Mouse (Mus musculus) neural tube, embryonic 15.5 days (tissue): Measurements from ENCODE around the gene Drc3. TPM values are rescaled to one million over a fixed set of nuclear protein-coding genes. Genes with fewer than 3 reads are reported as not detected.
A peak's percentile ranks its signal among the peaks of the same experiment; 100 is the strongest.

ENCODE experiments used
- ATAC-seq: fragments of 200-750 bp; cut with Nextera tagmentation; 2 replicates; pipeline ENCODE4 v1.8.0; 2017; ENCODE audit warnings: mild to moderate bottlenecking, moderate TSS enrichment, moderate library complexity; ENCODE audit not compliant: low FRiP score
- H3K27ac ChIP-seq: fragments of 300-500 bp; sonication (generic); replicated peaks from 2 replicates; pipeline ENCODE4 v1.5.1; 2015; ENCODE audit warnings: mild to moderate bottlenecking, inconsistent platforms
- H3K27me3 ChIP-seq: fragments of 300-500 bp; sonication (generic); replicated peaks from 2 replicates; pipeline ENCODE4 v1.6.1; 2015; ENCODE audit warnings: inconsistent platforms
- H3K36me3 ChIP-seq: fragments of 300-500 bp; sonication (generic); 2 replicates; pipeline ENCODE4 v1.6.1; 2015; ENCODE audit warnings: inconsistent platforms
- H3K4me1 ChIP-seq: fragments of 300-500 bp; sonication (generic); 2 replicates; pipeline ENCODE4 v1.6.1; 2015; ENCODE audit warnings: inconsistent platforms
- H3K4me2 ChIP-seq: fragments of 300-500 bp; sonication (generic); 2 replicates; pipeline ENCODE4 v1.6.1; 2015; ENCODE audit warnings: inconsistent platforms, mild to moderate bottlenecking, moderate library complexity
- H3K4me3 ChIP-seq: fragments of 300-500 bp; sonication (generic); replicated peaks from 2 replicates; pipeline ENCODE4 v1.5.1; 2015; ENCODE audit warnings: mild to moderate bottlenecking, inconsistent platforms
- H3K9ac ChIP-seq: fragments of 300-500 bp; sonication (generic); replicated peaks from 2 replicates; pipeline ENCODE4 v1.6.1; 2015; ENCODE audit warnings: mild to moderate bottlenecking, inconsistent platforms
- H3K9me3 ChIP-seq: fragments of 300-500 bp; sonication (generic); replicated peaks from 2 replicates; pipeline ENCODE4 v1.6.1; 2016; ENCODE audit warnings: inconsistent platforms
- WGBS: fragments of 180-500 bp; shearing (Covaris S2); methylation state at CpG from one replicate; pipeline ENCODE4 v1.1.7; 2015; ENCODE audit warnings: mixed read lengths; 5-methylcytosine and 5-hydroxymethylcytosine counted together
- polyA plus RNA-seq: library from polyadenylated mRNA; unstranded; fragments of >200 nt; fragmentation: Nextera tagmentation; extraction: Ambion mirVana; gene quantifications from 2 replicates; pipeline ENCODE4 v1.2.1, GENCODE M21; 2015

The Drc3 gene
- polyA plus RNA-seq, 1 experiment from 2014 or later = 5.3 TPM

DNA sequence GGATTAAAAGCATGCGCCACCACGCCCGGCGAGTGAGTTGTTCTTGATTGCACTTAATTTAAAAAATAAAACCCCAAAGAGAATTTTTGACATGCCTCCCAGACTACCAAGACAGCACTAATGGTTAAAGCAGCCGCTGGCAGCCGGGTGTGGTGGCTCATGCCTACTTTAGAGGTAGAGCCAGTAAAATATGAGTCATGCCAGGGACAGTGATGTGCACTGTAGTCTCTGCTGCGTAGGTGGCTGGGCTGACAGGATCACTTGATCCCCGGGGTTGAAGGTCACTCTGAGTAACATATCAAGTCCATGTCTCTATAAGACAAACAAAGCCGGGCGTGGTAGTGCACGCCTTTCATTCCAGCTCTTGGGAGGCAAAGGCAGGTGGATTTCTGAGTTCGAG lies 13.8 kb upstream of the Drc3 start:
- Histone ChIP-seq H3K4me3 (no peak overlapping the region), H3K27me3 (no peaks in the 10 kb centered on the region), H3K4me1 (no peaks in the 10 kb centered on the region), H3K9me3 (no peaks in the 10 kb centered on the region), H3K36me3 (no peaks in the 10 kb centered on the region), H3K4me2 (no peak overlapping the region), H3K27ac (no peak overlapping the region), H3K9ac (no peak overlapping the region)
- 93% methylated on average over 12 of the region's 12 CpGs for WGBS
- no peak for ATAC-seq

GRCm38 (mm10) chr11:60345868-60346267 lies 7.3 kb upstream of the Drc3 start:
- H3K4me2 ChIP-seq = no peak overlapping the region
- WGBS = 86% methylated on average over 4 of the region's 4 CpGs
- no peak for ATAC-seq

DNA sequence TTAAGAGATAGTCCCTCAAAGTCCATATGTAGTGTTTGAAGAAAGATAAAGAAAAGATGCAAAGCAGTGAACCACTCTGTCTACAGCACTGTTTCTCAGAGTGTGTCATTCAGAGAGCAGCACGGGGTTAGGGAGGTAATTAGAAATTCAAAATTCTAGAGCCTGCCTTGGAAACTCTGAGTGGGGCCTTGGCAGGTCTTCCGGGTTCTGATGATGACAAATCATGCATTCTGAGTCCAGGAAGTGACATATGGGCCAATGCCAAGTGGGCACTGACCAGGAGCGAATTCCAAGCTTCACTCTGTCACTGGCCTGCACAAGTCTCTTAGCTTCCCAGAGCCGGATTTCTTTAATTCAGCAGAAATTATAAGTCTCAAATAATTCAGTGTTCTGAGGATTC lies 6.6 kb upstream of the Drc3 start:
- H3K27ac ChIP-seq = no peak overlapping the region
- no peaks in the 10 kb centered on the region for H3K36me3 ChIP-seq
- no peak overlapping the region for H3K4me2 ChIP-seq
- peaks cover 21% of the 10 kb centered on the region for H3K4me1 ChIP-seq
- no peak overlapping the region for H3K4me3 ChIP-seq
- WGBS = 66% methylated on average over 4 of the region's 4 CpGs
- no peak overlapping the region for H3K9ac ChIP-seq
- ATAC-seq = no peak
- H3K9me3 ChIP-seq = no peaks in the 10 kb centered on the region
- no peaks in the 10 kb centered on the region for H3K27me3 ChIP-seq

More at GRCm38 (mm10) chr11:60345868-60346267, 7.3 kb upstream of the Drc3 start:
- peaks cover 16% of the 10 kb centered on the region for H3K4me1 ChIP-seq
- H3K9ac ChIP-seq = no peak overlapping the region
- H3K27me3 ChIP-seq = no peaks in the 10 kb centered on the region
- no peaks in the 10 kb centered on the region for H3K36me3 ChIP-seq
- no peaks in the 10 kb centered on the region for H3K9me3 ChIP-seq
- H3K27ac ChIP-seq = no peak overlapping the region
- H3K4me3 ChIP-seq = no peak overlapping the region

- peaks cover 33% of the 10 kb centered on the region for H3K4me1 ChIP-seq
- H3K36me3 ChIP-seq = no peaks in the 10 kb centered on the region
- peak overlapping the region; percentile 86 for H3K4me3 ChIP-seq
- peak overlapping the region; percentile 71; the same call in 1 of the 2 replicates for H3K9ac ChIP-seq
- peak overlapping the region; percentile 85 for H3K4me2 ChIP-seq
- H3K27ac ChIP-seq = peak overlapping the region; percentile 87; the same call in 1 of the 2 replicates
- no peaks in the 10 kb centered on the region for H3K9me3 ChIP-seq
- ATAC-seq = no peak
- 60% methylated on average over 2 of the region's 2 CpGs for WGBS
- H3K27me3 ChIP-seq = no peaks in the 10 kb centered on the region
Observed at GRCm38 (mm10) chr11:60351388-60351787, 1.7 kb upstream of the Drc3 start.

GRCm38 (mm10) chr11:60351925-60352371 lies 1.2 kb upstream of the Drc3 start:
- H3K27me3 ChIP-seq = no peaks in the 10 kb centered on the region
- 30% methylated on average over 11 of the region's 11 CpGs for WGBS
- no peaks in the 10 kb centered on the region for H3K9me3 ChIP-seq
- peaks cover 28% of the 10 kb centered on the region for H3K4me1 ChIP-seq
- no peak for ATAC-seq
- peak overlapping the region; percentile 85 for H3K4me2 ChIP-seq
- peak overlapping the region; percentile 87 for H3K27ac ChIP-seq
- H3K4me3 ChIP-seq = peak overlapping the region; percentile 86
- H3K9ac ChIP-seq = peak overlapping the region; percentile 71
- H3K36me3 ChIP-seq = no peaks in the 10 kb centered on the region

DNA sequence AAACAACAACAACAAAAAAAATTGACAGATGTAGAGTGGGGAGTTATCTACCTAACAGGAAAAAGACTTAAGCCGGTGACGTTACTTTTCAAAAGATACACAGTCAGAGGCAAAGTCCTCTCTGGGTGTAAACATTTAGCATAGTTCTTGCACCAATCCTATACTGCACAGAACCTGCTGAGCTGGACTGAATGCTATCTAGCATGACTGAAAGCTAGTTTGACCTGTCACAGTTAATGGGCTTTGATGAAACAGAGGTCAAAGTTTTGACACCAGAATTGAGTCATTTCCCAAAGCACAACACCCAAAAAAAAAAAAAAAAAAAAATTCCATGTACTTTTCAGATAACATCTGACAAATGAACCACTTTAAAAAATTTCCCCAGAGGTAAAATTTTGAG lies 2.8 kb downstream of the Drc3 start:
- Histone ChIP-seq H3K4me3 (no peak overlapping the region), H3K9ac (no peak overlapping the region), H3K4me2 (no peak overlapping the region), H3K36me3 (no peaks in the 10 kb centered on the region), H3K27ac (no peak overlapping the region), H3K27me3 (no peaks in the 10 kb centered on the region), H3K4me1 (peaks cover 17% of the 10 kb centered on the region), H3K9me3 (no peaks in the 10 kb centered on the region)
- 94% methylated on average over 2 of the region's 2 CpGs for WGBS
- ATAC-seq = no peak

- ATAC-seq = no peak
- Histone ChIP-seq H3K9me3 (no peaks in the 10 kb centered on the region), H3K27ac (no peak overlapping the region), H3K4me1 (peaks cover 6% of the 10 kb centered on the region), H3K9ac (no peak overlapping the region), H3K4me2 (no peak overlapping the region), H3K4me3 (no peak overlapping the region), H3K27me3 (no peaks in the 10 kb centered on the region), H3K36me3 (no peaks in the 10 kb centered on the region)
- WGBS = 56% methylated on average over 1 of the region's 1 CpGs
Observed at GRCm38 (mm10) chr11:60357116-60357515, 4.0 kb downstream of the Drc3 start.

GRCm38 (mm10) chr11:60358548-60358947 lies 5.4 kb downstream of the Drc3 start:
- Histone ChIP-seq H3K4me3 (no peak overlapping the region), H3K9ac (no peak overlapping the region), H3K27ac (no peak overlapping the region), H3K4me1 (peaks cover 1% of the 10 kb centered on the region), H3K9me3 (no peaks in the 10 kb centered on the region), H3K36me3 (no peaks in the 10 kb centered on the region), H3K27me3 (no peaks in the 10 kb centered on the region), H3K4me2 (no peak overlapping the region)
- WGBS = 83% methylated on average over 7 of the region's 7 CpGs
- ATAC-seq = no peak

DNA sequence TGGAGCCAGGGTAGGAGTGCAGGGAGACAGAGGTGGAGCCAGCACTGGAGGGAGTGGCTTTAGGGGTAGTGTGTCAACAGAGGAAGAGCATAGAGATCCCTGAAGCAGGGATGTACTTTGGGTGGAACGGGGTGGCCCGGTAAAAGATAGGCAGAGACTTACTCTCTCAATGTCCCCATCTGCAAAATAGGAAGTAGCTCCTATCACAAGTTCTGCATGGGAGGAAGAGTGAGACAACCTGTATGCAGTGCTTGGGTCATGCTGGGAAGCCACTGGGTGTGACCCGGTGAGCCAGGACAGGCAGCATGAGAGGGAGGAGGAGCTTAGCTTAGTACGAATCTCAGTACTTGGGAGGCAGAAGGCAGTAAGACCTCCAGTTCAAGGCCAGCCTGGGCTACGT lies 6.0 kb downstream of the Drc3 start:
- Histone ChIP-seq H3K4me2 (no peak overlapping the region), H3K36me3 (no peaks in the 10 kb centered on the region), H3K9me3 (no peaks in the 10 kb centered on the region), H3K4me1 (no peaks in the 10 kb centered on the region), H3K27me3 (no peaks in the 10 kb centered on the region), H3K4me3 (no peak overlapping the region), H3K27ac (no peak overlapping the region), H3K9ac (no peak overlapping the region)
- no peak for ATAC-seq
- WGBS = 72% methylated on average over 5 of the region's 5 CpGs

GRCm38 (mm10) chr11:60359936-60360335 lies 6.8 kb downstream of the Drc3 start:
- Histone ChIP-seq H3K4me1 (no peaks in the 10 kb centered on the region), H3K9me3 (no peaks in the 10 kb centered on the region), H3K27ac (no peak overlapping the region), H3K4me3 (no peak overlapping the region), H3K9ac (no peak overlapping the region), H3K36me3 (no peaks in the 10 kb centered on the region), H3K4me2 (no peak overlapping the region), H3K27me3 (no peaks in the 10 kb centered on the region)
- 71% methylated on average over 1 of the region's 1 CpGs for WGBS
- ATAC-seq = no peak

DNA sequence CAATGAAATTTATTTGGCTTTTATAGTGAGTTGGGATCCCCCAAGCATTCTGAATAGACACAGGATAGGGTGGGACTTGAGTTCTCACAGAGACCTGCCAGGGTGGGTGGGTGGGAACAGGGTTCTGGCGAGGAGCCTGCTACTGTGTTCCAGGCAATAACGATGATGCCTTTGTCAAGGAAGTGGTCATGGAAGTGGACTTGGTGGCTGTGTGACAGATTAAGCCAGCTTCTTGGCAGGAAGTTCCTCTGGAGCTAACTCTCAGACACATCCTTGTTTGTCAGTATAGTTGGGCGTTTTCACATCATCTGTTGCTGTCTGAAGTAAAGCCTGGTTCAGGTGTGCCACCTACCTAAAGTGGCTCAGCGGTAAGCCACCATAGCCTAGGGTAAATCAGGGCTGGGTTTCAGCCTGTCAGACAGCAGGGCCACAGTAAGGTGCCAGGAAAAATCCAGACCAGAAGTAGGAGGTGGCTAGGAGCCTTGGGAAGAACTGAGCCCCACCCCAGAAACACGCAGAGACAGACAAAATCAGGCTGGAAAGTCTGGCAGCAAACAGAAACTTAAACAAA lies 7.6 kb downstream of the Drc3 start:
- Histone ChIP-seq H3K27me3 (no peaks in the 10 kb centered on the region), H3K4me2 (no peak overlapping the region), H3K9me3 (no peaks in the 10 kb centered on the region), H3K36me3 (no peaks in the 10 kb centered on the region), H3K4me3 (no peak overlapping the region), H3K27ac (no peak overlapping the region), H3K9ac (no peak overlapping the region), H3K4me1 (no peaks in the 10 kb centered on the region)
- WGBS = 78% methylated on average over 5 of the region's 5 CpGs
- ATAC-seq = no peak

- Histone ChIP-seq H3K9me3 (no peaks in the 10 kb centered on the region), H3K4me1 (0 out of 2 replicates have a peak, but pooled peaks cover 7% of the 10 kb centered on the region), H3K9ac (no peak overlapping the region), H3K27ac (no peak overlapping the region), H3K27me3 (no peaks in the 10 kb centered on the region), H3K4me2 (no peak overlapping the region), H3K36me3 (no peaks in the 10 kb centered on the region), H3K4me3 (no peak overlapping the region)
- 51% methylated on average over 16 of the region's 16 CpGs for whole genome bisulfite sequencing
- ATAC-seq = no peak
Observed at GRCm38 (mm10) chr11:60366239-60367019, 13.3 kb downstream of the Drc3 start.
